Mouse (Mus musculus): ENCODE measurements at regions not wholly inside any gene's neighbourhood (a gene's known extent, or its start where the extent isn't known, plus 50 kb on each side); places are given as distances from the start of the nearest gene placed in this dataset.

GRCm38 (mm10) chr4:140330138-140330537 lies 83.6 kb upstream of the Igsf21 start:
- no peak for TF ChIP-seq CTCF (IDR thresholded peaks at IDR 0.05; ENCODE audit: control insufficient read depth, insufficient read depth, insufficient read length)
- no peak for TF ChIP-seq MAX (IDR thresholded peaks at IDR 0.05)
- no peak for TF ChIP-seq MYOG (IDR thresholded peaks at IDR 0.05; ENCODE audit: control insufficient read depth, extremely low read depth, insufficient read length)
- no peak for TF ChIP-seq USF1 (IDR thresholded peaks at IDR 0.05; ENCODE audit: low read depth)
- TF ChIP-seq CEBPB (IDR thresholded peaks at IDR 0.05; ENCODE audit: low read depth), result no peak
- TF ChIP-seq FOSL1 (IDR thresholded peaks at IDR 0.05; ENCODE audit: insufficient read depth, low read length, poor library complexity, severe bottlenecking), result no peak

Measured in C2C12 (cell line).